Mouse (Mus musculus) heart, adult 2 months (tissue): ENCODE measurements around the gene Map4k5. TPM values are rescaled to one million over a fixed set of nuclear protein-coding genes. Genes with fewer than 3 reads are reported as not detected.

Experiments
- DNase-seq, 2 experiments: peaks; one replicate each; pipeline ENCODE4 v3.0.0; 2021
- H3K27ac ChIP-seq: fragments of 200-600 bp; 2 replicates; pipeline ENCODE4 v1.8.1; 2022
- H3K27me3 ChIP-seq: fragments of 200-500 bp; 2 replicates; pipeline ENCODE4 v1.6.1; 2012; ENCODE audit warnings: mild to moderate bottlenecking, low read length, inconsistent platforms, mixed read lengths; ENCODE audit not compliant: control insufficient read depth, insufficient read depth
- H3K36me3 ChIP-seq: fragments of 200-500 bp; 2 replicates; pipeline ENCODE4 v1.6.1; 2012; ENCODE audit warnings: low read length, inconsistent platforms; ENCODE audit not compliant: control insufficient read depth, insufficient read depth
- H3K4me1 ChIP-seq: fragments of 200-500 bp; 2 replicates; pipeline ENCODE4 v1.6.1; 2011; ENCODE audit warnings: low read length; ENCODE audit not compliant: control insufficient read depth, insufficient read depth
- H3K4me3 ChIP-seq: fragments of 200-600 bp; 2 replicates; pipeline ENCODE4 v1.8.1; 2022
- H3K79me2 ChIP-seq: fragments of 200-500 bp; replicated peaks from 2 replicates; pipeline ENCODE4 v1.6.1; 2012; ENCODE audit warnings: mild to moderate bottlenecking, inconsistent platforms, low read length, moderate library complexity, mixed read lengths; ENCODE audit not compliant: control insufficient read depth, insufficient read depth
- H3K9ac ChIP-seq: fragments of 200-500 bp; 2 replicates; pipeline ENCODE4 v1.6.1; 2012; ENCODE audit warnings: low read depth, mild to moderate bottlenecking, control low read depth, inconsistent platforms, low read length, mixed read lengths
- CTCF ChIP-seq: fragments of 200-600 bp; IDR thresholded peaks from 2 replicates; pipeline ENCODE4 v1.8.1; 2022; ENCODE audit warnings: antibody characterized with exemption, mild to moderate bottlenecking, moderate library complexity
- EP300 ChIP-seq: fragments of 200-500 bp; IDR thresholded peaks from 2 replicates; pipeline ENCODE4 v1.6.1; 2011; ENCODE audit warnings: low read depth, low read length, control low read depth; ENCODE audit not compliant: insufficient read depth
- POLR2A ChIP-seq: fragments of 200-500 bp; IDR thresholded peaks from 2 replicates; pipeline ENCODE4 v1.6.1; 2011; ENCODE audit warnings: mild to moderate bottlenecking, low read depth, low read length, control low read depth; ENCODE audit not compliant: insufficient read depth
- WGBS: fragments of 180-500 bp; shearing (Covaris S2); methylation state at CpG from one replicate; pipeline ENCODE4 v1.1.7; 2018; 5-methylcytosine and 5-hydroxymethylcytosine counted together
- intact Hi-C: fragments of 180-260 bp; cut with DNase I; formaldehyde crosslinking; loops from one replicate; pipeline ENCODE4 v1.15.1; 2025
- polyA plus RNA-seq: library from polyadenylated mRNA; depleted of rRNA; stranded (reverse); fragments of >200 nt; gene quantifications from 2 replicates; pipeline ENCODE4 v1.2.3, GENCODE M21; 2012
- total RNA-seq, 2 experiments: library from RNA; stranded (reverse); gene quantifications; 2 replicates each; pipeline ENCODE4 v1.2.3; 2021

The Map4k5 gene
- total and polyA plus RNA-seq, 3 experiments, result 5.6 to 21.7 (median 20.0) TPM

GRCm38 (mm10) chr12:69877842-69878363, 15.1 kb downstream of the Map4k5 start:
- intact Hi-C loops, result no loop called here
- 69% methylated on average over 9 of the region's 9 CpGs for WGBS
- peaks cover 12% of the 10 kb centered on the region for H3K4me1 ChIP-seq
- H3K27ac ChIP-seq, result no peak overlapping the region
- peaks cover 17% of the 10 kb centered on the region for H3K36me3 ChIP-seq
- no peak overlapping the region for H3K9ac ChIP-seq
- peaks cover 9% of the 10 kb centered on the region for H3K79me2 ChIP-seq
- no peak overlapping the region for H3K4me3 ChIP-seq
- H3K27me3 ChIP-seq, result no peaks in the 10 kb centered on the region
- no peak for DNase-seq
- no peak for TF ChIP-seq CTCF
- TF ChIP-seq EP300, result no peak
- no peak for TF ChIP-seq POLR2A

- H3K4me1 ChIP-seq, result peaks cover 1% of the 10 kb centered on the region
- WGBS, result 93% methylated on average over 5 of the region's 5 CpGs
- H3K36me3 ChIP-seq, result peaks cover 6% of the 10 kb centered on the region
- TF ChIP-seq POLR2A, result no peak
- peaks cover 6% of the 10 kb centered on the region for H3K79me2 ChIP-seq
- H3K27me3 ChIP-seq, result no peaks in the 10 kb centered on the region
- H3K9ac ChIP-seq, result no peak overlapping the region
- intact Hi-C loops, result no loop called here
- H3K4me3 ChIP-seq, result no peak overlapping the region
- H3K27ac ChIP-seq, result no peak overlapping the region
- DNase-seq, result no peak
Measured at GRCm38 (mm10) chr12:69871632-69872031, 21.4 kb downstream of the Map4k5 start.

- Histone ChIP-seq H3K79me2 (peaks cover 2% of the 10 kb centered on the region), H3K9ac (no peak overlapping the region), H3K27ac (no peak overlapping the region), H3K36me3 (peaks cover 6% of the 10 kb centered on the region), H3K4me1 (peaks cover 5% of the 10 kb centered on the region), H3K27me3 (no peaks in the 10 kb centered on the region), H3K4me3 (no peak overlapping the region)
- TF ChIP-seq CTCF (no peak), EP300 (no peak), POLR2A (no peak)
- intact Hi-C loops, result no loop called here
- 76% methylated on average over 5 of the region's 5 CpGs for WGBS
- no peak for DNase-seq
Measured at GRCm38 (mm10) chr12:69867338-69867737, 25.7 kb downstream of the Map4k5 start.

GRCm38 (mm10) chr12:69864164-69864692, 28.8 kb downstream of the Map4k5 start:
- Histone ChIP-seq H3K27me3 (no peaks in the 10 kb centered on the region), H3K79me2 (peaks cover 2% of the 10 kb centered on the region), H3K4me3 (no peak overlapping the region), H3K36me3 (peaks cover 9% of the 10 kb centered on the region), H3K27ac (peak overlapping the region; percentile 57; the same call in 1 of the 2 replicates), H3K9ac (no peak overlapping the region), H3K4me1 (peaks cover 5% of the 10 kb centered on the region)
- intact Hi-C loops, result no loop called here
- no peak for TF ChIP-seq EP300
- no peak for TF ChIP-seq POLR2A
- TF ChIP-seq CTCF, result no peak
- WGBS, result 24% methylated on average over 4 of the region's 4 CpGs
- no peak for DNase-seq

GRCm38 (mm10) chr12:69863505-69863904, 29.5 kb downstream of the Map4k5 start:
- peaks cover 2% of the 10 kb centered on the region for H3K79me2 ChIP-seq
- peaks cover 5% of the 10 kb centered on the region for H3K4me1 ChIP-seq
- no peaks in the 10 kb centered on the region for H3K27me3 ChIP-seq
- H3K27ac ChIP-seq, result no peak overlapping the region
- no peak overlapping the region for H3K9ac ChIP-seq
- 58% methylated on average over 5 of the region's 5 CpGs for WGBS
- no peak overlapping the region for H3K4me3 ChIP-seq
- intact Hi-C loops, result no loop called here
- TF ChIP-seq CTCF (no peak), EP300 (no peak), POLR2A (no peak)
- H3K36me3 ChIP-seq, result peaks cover 9% of the 10 kb centered on the region
- DNase-seq, result no peak

- H3K27me3 ChIP-seq, result no peaks in the 10 kb centered on the region
- no peaks in the 10 kb centered on the region; the same call in none of the 2 replicates for H3K4me1 ChIP-seq
- intact Hi-C loops, result no loop called here
- 29% methylated on average over 4 of the region's 4 CpGs for WGBS
- H3K27ac ChIP-seq, result no peak overlapping the region
- H3K36me3 ChIP-seq, result peaks cover 3% of the 10 kb centered on the region
- TF ChIP-seq CTCF (no peak), POLR2A (no peak), EP300 (no peak)
- DNase-seq, result no peak
- H3K9ac ChIP-seq, result no peak overlapping the region
- no peak overlapping the region for H3K4me3 ChIP-seq
- peaks cover 2% of the 10 kb centered on the region for H3K79me2 ChIP-seq
Measured at GRCm38 (mm10) chr12:69858847-69859246, 34.2 kb downstream of the Map4k5 start.
